21 mouse cellular contexts compared by ENCODE assay signal in genomic region chr3:134162288-134162687, GRCm38 (mm10).
DNase-seq lines count a peak whose midpoint lies in the region; TF ChIP-seq lines count a peak whose summit lies in the region.
"Had no signal": no experiment of that assay in that cellular context is flagged by ENCODE, and none has a peak within 500 bp of the region (broad histone marks: within the 10 kb centered on the region; RNA-seq: fewer than 3 reads in every experiment).

No protein-coding gene starts in this region.

- H3K27ac ChIP-seq in heart, adult 2 months: no peak overlapping the region

- TF ChIP-seq POLR2A in heart, adult 2 months (IDR thresholded peaks at IDR 0.05; ENCODE audit: insufficient read depth, low read depth, low read length): no peak

- no peaks in the 10 kb centered on the region for H3K36me3 ChIP-seq in heart, adult 2 months (ENCODE audit: control insufficient read depth, insufficient read depth, low read length)
- H3K36me3 ChIP-seq: G1E had no signal

- intact Hi-C loops in heart, adult 2 months (cut with DNase I): no loop called here
- intact Hi-C loops in left cerebral cortex, postnatal 36 days (cut with DNase I): no loop called here

- H3K9ac ChIP-seq in heart, adult 2 months (ENCODE audit: low read depth, low read length): no peak overlapping the region

- H3K27me3 ChIP-seq in heart, adult 2 months (ENCODE audit: control insufficient read depth, insufficient read depth, low read length): no peaks in the 10 kb centered on the region
- H3K27me3 ChIP-seq: CH12.LX, Patski had no signal

- no peak overlapping the region for H3K4me3 ChIP-seq in heart, adult 2 months

- peak; percentile 81 for DNase-seq in heart, adult 11 months
- no peak for DNase-seq in heart, adult 2 months
- DNase-seq in 3T3-L1 (ENCODE audit: low read depth, low spot score): peak; percentile 86
- peak; percentile 57 for DNase-seq in NIH3T3 (ENCODE audit: low read depth)
- no peak for DNase-seq in frontal cortex, postnatal 10 days (ENCODE audit: low spot score in 2 of 2)
- DNase-seq in left cerebral cortex, postnatal 36 days (ENCODE audit: low spot score in 2 of 2): no peak
- DNase-seq: adrenal gland, adult 2 months; adrenal gland, adult 8-10 months; adrenal gland, postnatal 10 days; adrenal gland, postnatal 14 days; adrenal gland, postnatal 25 days; adrenal gland, postnatal 36 days; B cell, adult 2 months; cerebellum, adult 11 months; cerebellum, adult 11-12 months; cerebellum, adult 18-20 months; cerebellum, adult 2 months; cerebellum, adult 8-10 months had no signal

- WGBS in heart, adult 2 months: 75% methylated on average over 5 of the region's 5 CpGs

- no peak for TF ChIP-seq EP300 in heart, adult 2 months (IDR thresholded peaks at IDR 0.05; ENCODE audit: insufficient read depth, low read depth, low read length)

- no peaks in the 10 kb centered on the region for H3K4me1 ChIP-seq in heart, adult 2 months (ENCODE audit: control insufficient read depth, insufficient read depth, low read length)

- no peak for TF ChIP-seq CTCF in heart, adult 2 months (IDR thresholded peaks at IDR 0.05)

- H3K79me2 ChIP-seq in heart, adult 2 months (replicated peaks; ENCODE audit: control insufficient read depth, insufficient read depth, low read length): no peaks in the 10 kb centered on the region

Comparison
In these comparisons a context has a peak if more than half of its experiments do, and no peak if none do; other contexts are left out.
1. DNase-seq: peak in heart, adult 11 months (single experiment), 3T3-L1 (single experiment) and NIH3T3 (single experiment); none in heart, adult 2 months (0 of 2), frontal cortex, postnatal 10 days (0 of 2) and left cerebral cortex, postnatal 36 days (0 of 2).